Mouse (Mus musculus): ENCODE results near the gene Gm38655. TPM values are rescaled to one million over a fixed set of nuclear protein-coding genes. Genes with fewer than 3 reads are reported as not detected.

Gm38655 gene
- total and polyA plus RNA-seq, 3 experiments, result not detected

GRCm38 (mm10) chr17:25169706-25170105 lies 5.6 kb downstream of the Gm38655 start:
- Histone ChIP-seq H3K4me2 (ENCODE audit: insufficient read depth, low read depth, poor library complexity, severe bottlenecking) (no peak overlapping the region), H3K9ac (ENCODE audit: insufficient read depth, low read depth) (no peak overlapping the region), H3K27ac (ENCODE audit: insufficient read depth, low read depth) (no peak overlapping the region), H3K4me1 (ENCODE audit: control insufficient read depth in 1 of 2, insufficient read depth in 2 of 2) (no peaks in the 10 kb centered on the region), H3K27me3 (replicated peaks) (peaks cover 81% of the 10 kb centered on the region), H3K36me3 (replicated peaks in 1 of 2; ENCODE audit: control insufficient read depth in 1 of 2, insufficient read depth in 1 of 2, low read length in 1 of 2) (no peaks in the 10 kb centered on the region), H3K4me3 (replicated peaks in 1 of 3; ENCODE audit: low read depth in 2 of 3, low read length in 2 of 3, poor library complexity in 1 of 3) (no peak overlapping the region), H3K9me3 (replicated peaks; ENCODE audit: low read length) (no peaks in the 10 kb centered on the region), H3K79me2 (replicated peaks; ENCODE audit: control insufficient read depth, extremely low read depth, insufficient read depth, poor library complexity, severe bottlenecking) (no peaks in the 10 kb centered on the region)
- dilution Hi-C loops (cut with MboI; ENCODE audit: extremely low pct_ligation_motif_present, extremely low pct_unique_long_range_greater_than_20kb, low sequenced_read_pairs), result no loop called here
- no peak for DNase-seq (ENCODE audit: extremely low read depth)
- TF ChIP-seq IRF4 (IDR thresholded peaks at IDR 0.05; ENCODE audit: low read depth, low read length) (no peak), CTCF (conservative IDR thresholded peaks at IDR 0.05 in 1 of 2, IDR thresholded peaks at IDR 0.05 in 1 of 2; ENCODE audit: low read depth in 2 of 2, low read length in 2 of 2) (no peak), TBP (conservative IDR thresholded peaks at IDR 0.05; ENCODE audit: low read depth, low read length) (no peak), GABPA (IDR thresholded peaks at IDR 0.05; ENCODE audit: insufficient replicate concordance, low read depth, low read length) (no peak), UBTF (IDR thresholded peaks at IDR 0.05; ENCODE audit: low read depth, low read length) (no peak), MXI1 (IDR thresholded peaks at IDR 0.05; ENCODE audit: low read depth, low read length) (no peak), MEF2A (IDR thresholded peaks at IDR 0.05; ENCODE audit: borderline replicate concordance, low read depth, low read length) (no peak), KAT2A (IDR thresholded peaks at IDR 0.05; ENCODE audit: insufficient replicate concordance, low read length) (no peak), USF1 (IDR thresholded peaks at IDR 0.05; ENCODE audit: low read depth, low read length) (no peak), MAZ (IDR thresholded peaks at IDR 0.05; ENCODE audit: low read depth, low read length) (no peak), JUND (conservative IDR thresholded peaks at IDR 0.05; ENCODE audit: low read depth, low read length) (no peak), ETS1 (conservative IDR thresholded peaks at IDR 0.05; ENCODE audit: low read depth, low read length) (no peak), ZMIZ1 (IDR thresholded peaks at IDR 0.05; ENCODE audit: low read depth, low read length) (no peak), SMC3 (IDR thresholded peaks at IDR 0.05; ENCODE audit: low read depth, low read length) (no peak), RAD21 (IDR thresholded peaks at IDR 0.05; ENCODE audit: low read depth, low read length) (no peak), ELF1 (IDR thresholded peaks at IDR 0.05; ENCODE audit: low read depth, low read length) (no peak)
- in situ Hi-C loops (cut with MboI; ENCODE audit: low pct_ligation_motif_present, low pct_unique_long_range_greater_than_20kb, low sequenced_read_pairs), result no loop called here

- no peak for DNase-seq (ENCODE audit: extremely low read depth)
- no peak overlapping the region for H3K9ac ChIP-seq (ENCODE audit: insufficient read depth, low read depth)
- H3K79me2 ChIP-seq (replicated peaks; ENCODE audit: control insufficient read depth, extremely low read depth, insufficient read depth, poor library complexity, severe bottlenecking), result no peaks in the 10 kb centered on the region
- no peak overlapping the region for H3K4me2 ChIP-seq (ENCODE audit: insufficient read depth, low read depth, poor library complexity, severe bottlenecking)
- H3K27ac ChIP-seq (ENCODE audit: insufficient read depth, low read depth), result no peak overlapping the region
- H3K4me1 ChIP-seq (ENCODE audit: control insufficient read depth in 1 of 2, insufficient read depth in 2 of 2), result no peaks in the 10 kb centered on the region
- no peak for TF ChIP-seq SIN3A (IDR thresholded peaks at IDR 0.05; ENCODE audit: low read length)
- TF ChIP-seq GABPA (IDR thresholded peaks at IDR 0.05; ENCODE audit: insufficient replicate concordance, low read depth, low read length), result no peak
- TF ChIP-seq IRF4 (IDR thresholded peaks at IDR 0.05; ENCODE audit: low read depth, low read length), result no peak
- no peak for TF ChIP-seq ETS1 (conservative IDR thresholded peaks at IDR 0.05; ENCODE audit: low read depth, low read length)
- TF ChIP-seq USF1 (IDR thresholded peaks at IDR 0.05; ENCODE audit: low read depth, low read length), result no peak
- TF ChIP-seq NRF1 (IDR thresholded peaks at IDR 0.05; ENCODE audit: low read depth, low read length), result no peak
- TF ChIP-seq KAT2A (IDR thresholded peaks at IDR 0.05; ENCODE audit: insufficient replicate concordance, low read length), result no peak
- no peak for TF ChIP-seq PAX5 (IDR thresholded peaks at IDR 0.05; ENCODE audit: low read length)
- no peak for TF ChIP-seq CTCF (conservative IDR thresholded peaks at IDR 0.05 in 1 of 2, IDR thresholded peaks at IDR 0.05 in 1 of 2; ENCODE audit: low read depth in 2 of 2, low read length in 2 of 2)
- no peak for TF ChIP-seq SMC3 (IDR thresholded peaks at IDR 0.05; ENCODE audit: low read depth, low read length)
- TF ChIP-seq CHD1 (IDR thresholded peaks at IDR 0.05; ENCODE audit: low read depth, low read length), result no peak
- no peak for TF ChIP-seq UBTF (IDR thresholded peaks at IDR 0.05; ENCODE audit: low read depth, low read length)
- no peak for TF ChIP-seq NELFE (IDR thresholded peaks at IDR 0.05; ENCODE audit: low read depth, low read length)
- TF ChIP-seq USF2 (conservative IDR thresholded peaks at IDR 0.05; ENCODE audit: low read depth, low read length), result no peak
- no peak for TF ChIP-seq JUN (IDR thresholded peaks at IDR 0.05; ENCODE audit: insufficient read depth, low read depth, low read length)
- no peaks in the 10 kb centered on the region for H3K9me3 ChIP-seq (replicated peaks; ENCODE audit: low read length)
- H3K4me3 ChIP-seq (replicated peaks in 1 of 3; ENCODE audit: low read depth in 2 of 3, low read length in 2 of 3, poor library complexity in 1 of 3), result no peak overlapping the region
- in situ Hi-C loops (cut with MboI; ENCODE audit: low pct_ligation_motif_present, low pct_unique_long_range_greater_than_20kb, low sequenced_read_pairs) (no loop called here), dilution Hi-C loops (cut with MboI; ENCODE audit: extremely low pct_ligation_motif_present, extremely low pct_unique_long_range_greater_than_20kb, low sequenced_read_pairs) (no loop called here)
- peaks cover 50% of the 10 kb centered on the region for H3K27me3 ChIP-seq (replicated peaks)
- peaks cover 6 to 24% of the 10 kb centered on the region in 2 experiments for H3K36me3 ChIP-seq (replicated peaks in 1 of 2; ENCODE audit: control insufficient read depth in 1 of 2, insufficient read depth in 1 of 2, low read length in 1 of 2)
Observed at GRCm38 (mm10) chr17:25165970-25166671, 9.2 kb downstream of the Gm38655 start.

All from CH12.LX (cell line).